8 mouse cellular contexts compared by ENCODE assay signal in the genomic region with DNA sequence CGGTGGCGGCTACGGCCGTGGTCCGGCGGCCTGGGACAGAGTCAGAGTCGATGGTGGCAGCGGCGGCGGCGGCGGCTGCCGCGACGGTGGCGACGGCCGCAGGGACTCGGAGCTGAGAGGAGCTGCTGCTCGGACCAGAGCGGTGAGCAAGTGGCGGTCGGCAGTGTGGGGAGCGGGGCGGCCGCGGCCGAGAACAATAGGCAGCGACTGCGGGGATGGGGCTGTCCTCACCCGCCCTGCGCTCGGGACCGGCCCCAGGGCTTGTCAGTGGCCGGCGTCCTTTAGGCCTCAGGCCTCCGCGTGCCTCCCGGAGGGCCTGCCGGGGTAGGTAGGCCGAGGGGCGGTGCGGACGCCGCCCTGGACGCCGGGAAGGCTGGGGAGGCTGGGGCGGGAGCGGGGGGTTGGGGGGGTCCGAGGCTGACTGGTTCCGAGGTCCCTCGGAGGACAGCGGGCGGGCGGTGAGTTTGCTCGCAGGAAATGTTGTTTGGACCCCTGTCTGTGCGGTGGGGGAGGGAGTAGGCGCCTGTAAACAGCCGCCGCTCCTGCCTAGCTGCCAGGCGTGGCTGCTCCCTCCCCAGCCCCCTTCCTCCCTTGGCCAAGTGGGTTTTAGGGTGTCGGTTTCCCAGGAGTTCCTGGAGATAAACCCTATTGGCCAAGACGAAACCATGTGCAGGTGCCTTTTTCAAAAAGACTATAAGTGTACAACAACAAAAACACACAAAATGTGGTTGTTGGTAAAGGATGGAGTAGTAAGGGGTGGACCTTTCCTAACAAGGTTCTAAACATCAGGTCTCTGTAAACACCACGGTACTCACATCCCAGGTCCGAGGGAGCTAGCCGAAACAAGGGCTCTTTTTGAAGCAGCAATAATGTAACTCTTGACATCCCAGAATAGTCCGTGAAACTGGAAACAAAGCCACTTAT. TPM values are rescaled to one million over a fixed set of nuclear protein-coding genes. Genes with fewer than 3 reads are reported as not detected.
DNase-seq lines count a peak whose midpoint lies in the region; ATAC-seq and TF ChIP-seq lines count a peak whose summit lies in the region.

No protein-coding gene starts in this region.

- no peaks in the 10 kb centered on the region for H3K36me3 ChIP-seq in neural tube, embryonic 11.5 days (ENCODE audit: control insufficient read depth, insufficient read depth, low read length)
- H3K36me3 ChIP-seq in intestine, embryonic 15.5 days, result no peaks in the 10 kb centered on the region
- no peaks in the 10 kb centered on the region for H3K36me3 ChIP-seq in limb, embryonic 14.5 days (ENCODE audit: control insufficient read depth, insufficient read depth, low read length)
- no peaks in the 10 kb centered on the region for H3K36me3 ChIP-seq in midbrain, embryonic 15.5 days (replicated peaks)

- peak overlapping the region; percentile 97 for H3K9ac ChIP-seq in neural tube, embryonic 11.5 days (ENCODE audit: low read length)
- peak overlapping the region; percentile 98 for H3K9ac ChIP-seq in intestine, embryonic 15.5 days
- peak overlapping the region; percentile 94 for H3K9ac ChIP-seq in limb, embryonic 14.5 days (ENCODE audit: low read depth, low read length, severe bottlenecking)
- H3K9ac ChIP-seq in midbrain, embryonic 15.5 days, result peak overlapping the region; percentile 86

- TF ChIP-seq POLR2A in limb, embryonic 14.5 days (IDR thresholded peaks at IDR 0.05; ENCODE audit: borderline replicate concordance, extremely low read depth, insufficient read depth, insufficient read length), result no peak

- WGBS in neural tube, embryonic 11.5 days, result 0% methylated on average over 53 of the region's 67 CpGs
- under 1% methylated on average over 65 of the region's 67 CpGs for WGBS in intestine, embryonic 15.5 days
- 0% methylated on average over 29 of the region's 67 CpGs for WGBS in limb, embryonic 14.5 days
- under 1% methylated on average over 58 of the region's 67 CpGs for whole genome bisulfite sequencing in midbrain, embryonic 15.5 days

- peaks cover 3% of the 10 kb centered on the region; the same call in 1 of the 2 replicates for H3K4me1 ChIP-seq in neural tube, embryonic 11.5 days (ENCODE audit: control insufficient read depth, insufficient read depth, low read length)
- H3K4me1 ChIP-seq in intestine, embryonic 15.5 days (replicated peaks), result no peaks in the 10 kb centered on the region
- peaks cover 8% of the 10 kb centered on the region for H3K4me1 ChIP-seq in limb, embryonic 14.5 days (ENCODE audit: control insufficient read depth, insufficient read depth, low read length)
- peaks cover 19% of the 10 kb centered on the region for H3K4me1 ChIP-seq in midbrain, embryonic 15.5 days

- peak overlapping the region; percentile 95 for H3K4me3 ChIP-seq in neural tube, embryonic 11.5 days (ENCODE audit: low read depth, low read length)
- H3K4me3 ChIP-seq in intestine, embryonic 15.5 days (replicated peaks), result peak overlapping the region; percentile 99
- H3K4me3 ChIP-seq in limb, embryonic 14.5 days (replicated peaks; ENCODE audit: low read length), result peak overlapping the region; percentile 95
- peak overlapping the region; percentile 85 for H3K4me3 ChIP-seq in midbrain, embryonic 15.5 days

- H3K27ac ChIP-seq in neural tube, embryonic 11.5 days (ENCODE audit: low read depth, low read length), result peak overlapping the region; percentile 87
- H3K27ac ChIP-seq in intestine, embryonic 15.5 days, result peak overlapping the region; percentile 91
- H3K27ac ChIP-seq in limb, embryonic 14.5 days (replicated peaks; ENCODE audit: low read depth, low read length), result peak overlapping the region; percentile 87
- H3K27ac ChIP-seq in midbrain, embryonic 15.5 days, result peak overlapping the region; percentile 90

- no peaks in the 10 kb centered on the region for H3K9me3 ChIP-seq in neural tube, embryonic 11.5 days (ENCODE audit: control insufficient read depth, low read length)
- H3K9me3 ChIP-seq in intestine, embryonic 15.5 days, result no peaks in the 10 kb centered on the region
- H3K9me3 ChIP-seq in limb, embryonic 14.5 days (ENCODE audit: control insufficient read depth, low read length), result no peaks in the 10 kb centered on the region
- H3K9me3 ChIP-seq in midbrain, embryonic 15.5 days, result no peaks in the 10 kb centered on the region

- DNase-seq in neural tube, embryonic 11.5 days (ENCODE audit: low spot score), result peak; percentile 64
- no peak for DNase-seq in neural tube, embryonic 10.5 days (ENCODE audit: extremely low spot score, low spot score)
- peak; percentile 69 for DNase-seq in embryo, embryonic 9.5 days (ENCODE audit: extremely low spot score)
- peak; percentile 48 to 59 for DNase-seq in gastrocnemius, postnatal 4 days (ENCODE audit: low spot score in 2 of 2)
- peak; percentile 43 for DNase-seq in limb, embryonic 14.5 days (ENCODE audit: low spot score)
- peak; percentile 61 to 85 for DNase-seq in spleen, postnatal 4 days (ENCODE audit: low spot score in 2 of 2)

- peak; percentile 84 for ATAC-seq in neural tube, embryonic 11.5 days (ENCODE audit: insufficient read depth, low FRiP score, low TSS enrichment)
- ATAC-seq in intestine, embryonic 15.5 days, result peak; percentile 83
- peak; percentile 66 for ATAC-seq in limb, embryonic 14.5 days (ENCODE audit: low FRiP score, low read depth)
- ATAC-seq in midbrain, embryonic 15.5 days (replicated peaks), result peak; percentile 83

- H3K27me3 ChIP-seq in neural tube, embryonic 11.5 days (ENCODE audit: control insufficient read depth, insufficient read depth, low read length), result no peaks in the 10 kb centered on the region
- no peaks in the 10 kb centered on the region for H3K27me3 ChIP-seq in intestine, embryonic 15.5 days (replicated peaks)
- no peaks in the 10 kb centered on the region for H3K27me3 ChIP-seq in limb, embryonic 14.5 days (ENCODE audit: control insufficient read depth, insufficient read depth, low read length)
- H3K27me3 ChIP-seq in midbrain, embryonic 15.5 days (replicated peaks), result no peaks in the 10 kb centered on the region

- H3K4me2 ChIP-seq in neural tube, embryonic 11.5 days (ENCODE audit: low read depth), result peak overlapping the region; percentile 63
- peak overlapping the region; percentile 59 for H3K4me2 ChIP-seq in intestine, embryonic 15.5 days (replicated peaks)
- peak overlapping the region; percentile 63 for H3K4me2 ChIP-seq in limb, embryonic 14.5 days (replicated peaks; ENCODE audit: low read depth, low read length, severe bottlenecking)
- peak overlapping the region; percentile 56 for H3K4me2 ChIP-seq in midbrain, embryonic 15.5 days

RNA-seq across cellular contexts. Expression of a gene that starts 0.6 kb away (rescaled TPM):
- polyA plus RNA-seq in neural tube, embryonic 11.5 days (2014; fragmentation: Nextera tagmentation; extraction: Ambion mirVana), result 7.3 and 8.6 TPM in 2 replicates
- 10 to 100 TPM; 33.1 to 36.9 TPM for total RNA-seq in gastrocnemius, postnatal 4 days (2021)
- polyA plus RNA-seq in intestine, embryonic 15.5 days (2015; fragmentation: Nextera tagmentation; extraction: Ambion mirVana), result 7.5 and 8.0 TPM in 2 replicates
- 7.9 and 8.8 TPM in 2 replicates for polyA plus RNA-seq in limb, embryonic 14.5 days (2012; rRNA removed)
- polyA plus RNA-seq in limb, embryonic 14.5 days (2014; fragmentation: Nextera tagmentation; extraction: Ambion mirVana), result 7.9 and 8.7 TPM in 2 replicates
- polyA plus RNA-seq in midbrain, embryonic 15.5 days (2015; fragmentation: Nextera tagmentation; extraction: Ambion mirVana), result 7.6 and 8.0 TPM in 2 replicates
